Mouse (Mus musculus) forebrain, embryonic 15.5 days (tissue): ENCODE data around the gene Ltbp4. TPM values are rescaled to one million over a fixed set of nuclear protein-coding genes. Genes with fewer than 3 reads are reported as not detected.

Experiments used
- ATAC-seq: fragments of 200-750 bp; cut with Nextera tagmentation; replicated peaks from 2 replicates; pipeline ENCODE4 v1.8.0; 2017; ENCODE audit warnings: mild to moderate bottlenecking, moderate TSS enrichment, moderate library complexity
- H3K27ac ChIP-seq: fragments of 300-500 bp; sonication (generic); replicated peaks from 2 replicates; pipeline ENCODE4 v1.5.1; 2015; ENCODE audit warnings: mild to moderate bottlenecking, inconsistent platforms
- H3K27me3 ChIP-seq: fragments of 300-500 bp; sonication (generic); 2 replicates; pipeline ENCODE4 v1.6.1; 2015; ENCODE audit warnings: inconsistent platforms
- H3K36me3 ChIP-seq: fragments of 300-500 bp; sonication (generic); 2 replicates; pipeline ENCODE4 v1.6.1; 2015; ENCODE audit warnings: mild to moderate bottlenecking, inconsistent platforms
- H3K4me1 ChIP-seq: fragments of 300-500 bp; sonication (generic); 2 replicates; pipeline ENCODE4 v1.6.1; 2015; ENCODE audit warnings: inconsistent platforms
- H3K4me2 ChIP-seq: fragments of 300-500 bp; sonication (generic); replicated peaks from 2 replicates; pipeline ENCODE4 v1.6.1; 2015; ENCODE audit warnings: mild to moderate bottlenecking, inconsistent platforms
- H3K4me3 ChIP-seq: fragments of 300-500 bp; sonication (generic); 2 replicates; pipeline ENCODE4 v1.5.1; 2015; ENCODE audit warnings: mild to moderate bottlenecking, inconsistent platforms
- H3K9ac ChIP-seq: fragments of 300-500 bp; sonication (generic); replicated peaks from 2 replicates; pipeline ENCODE4 v1.6.1; 2015; ENCODE audit warnings: mild to moderate bottlenecking, inconsistent platforms
- H3K9me3 ChIP-seq: fragments of 300-500 bp; sonication (generic); 2 replicates; pipeline ENCODE4 v1.6.1; 2016; ENCODE audit warnings: inconsistent platforms
- WGBS: fragments of 180-500 bp; shearing (Covaris S2); methylation state at CpG from one replicate; pipeline ENCODE4 v1.1.7; 2015; ENCODE audit warnings: mixed read lengths; 5-methylcytosine and 5-hydroxymethylcytosine counted together
- polyA plus RNA-seq: library from polyadenylated mRNA; unstranded; fragments of >200 nt; fragmentation: Nextera tagmentation; extraction: Ambion mirVana; gene quantifications from 2 replicates; pipeline ENCODE4 v1.2.1, GENCODE M21; 2015

Ltbp4 gene
- polyA plus RNA-seq, 1 experiment from 2014 or later = 15.0 TPM

DNA sequence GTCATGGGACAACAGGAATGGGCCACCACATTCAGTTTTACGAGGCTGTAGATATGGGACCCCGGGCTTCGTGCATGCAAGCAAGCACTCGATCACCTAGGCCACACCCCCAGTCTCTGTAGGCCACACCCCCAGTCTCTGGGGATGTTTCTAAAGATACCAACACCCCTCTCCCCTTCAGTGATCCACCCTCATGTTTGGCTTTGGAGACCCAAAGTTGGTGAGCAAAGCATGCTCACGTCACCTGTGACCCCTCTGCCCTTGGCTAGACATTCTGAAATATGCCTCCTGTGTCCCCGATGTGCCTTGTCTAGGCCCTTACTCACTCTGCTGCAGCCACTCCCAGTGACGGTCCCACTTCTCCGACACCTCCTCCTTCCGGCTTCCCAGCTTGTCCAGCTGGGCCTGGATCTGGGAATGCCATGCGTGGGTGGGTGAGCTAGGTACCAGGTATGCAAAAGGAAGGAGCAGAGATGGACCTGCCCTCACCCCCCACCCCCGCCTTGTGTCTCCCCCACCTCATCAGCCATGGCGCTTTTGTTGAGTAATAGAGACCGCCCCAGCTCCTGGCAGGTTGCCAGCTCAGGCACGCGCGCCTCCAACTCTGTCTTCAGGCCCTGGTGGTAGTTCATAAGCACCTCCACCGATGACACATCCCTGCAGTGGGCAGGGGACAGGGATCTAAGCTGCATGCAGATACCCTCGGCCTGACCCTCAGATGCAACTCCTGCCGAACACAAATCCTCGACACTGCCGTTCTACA is 28.8 kb upstream of the Ltbp4 start:
- Histone ChIP-seq H3K27ac (no peak overlapping the region), H3K4me1 (peaks cover 12% of the 10 kb centered on the region), H3K9ac (no peak overlapping the region), H3K9me3 (peaks cover 5% of the 10 kb centered on the region; the same call in 1 of the 2 replicates), H3K27me3 (peaks cover 87% of the 10 kb centered on the region), H3K36me3 (peaks cover 7% of the 10 kb centered on the region; the same call in 1 of the 2 replicates), H3K4me2 (no peak overlapping the region), H3K4me3 (no peak overlapping the region)
- ATAC-seq = no peak
- WGBS = 36% methylated on average over 21 of the region's 21 CpGs

- ATAC-seq = no peak
- H3K27me3 ChIP-seq = peaks cover 68% of the 10 kb centered on the region
- H3K9me3 ChIP-seq = no peaks in the 10 kb centered on the region
- H3K4me3 ChIP-seq = no peak overlapping the region
- H3K4me1 ChIP-seq = peaks cover 16% of the 10 kb centered on the region
- H3K27ac ChIP-seq = no peak overlapping the region
- no peak overlapping the region for H3K9ac ChIP-seq
- no peak overlapping the region for H3K4me2 ChIP-seq
- 3% methylated on average over 29 of the region's 29 CpGs for WGBS
- no peaks in the 10 kb centered on the region; the same call in 1 of the 2 replicates for H3K36me3 ChIP-seq
Measured at GRCm38 (mm10) chr7:27364379-27364778, 26.9 kb upstream of the Ltbp4 start.

DNA sequence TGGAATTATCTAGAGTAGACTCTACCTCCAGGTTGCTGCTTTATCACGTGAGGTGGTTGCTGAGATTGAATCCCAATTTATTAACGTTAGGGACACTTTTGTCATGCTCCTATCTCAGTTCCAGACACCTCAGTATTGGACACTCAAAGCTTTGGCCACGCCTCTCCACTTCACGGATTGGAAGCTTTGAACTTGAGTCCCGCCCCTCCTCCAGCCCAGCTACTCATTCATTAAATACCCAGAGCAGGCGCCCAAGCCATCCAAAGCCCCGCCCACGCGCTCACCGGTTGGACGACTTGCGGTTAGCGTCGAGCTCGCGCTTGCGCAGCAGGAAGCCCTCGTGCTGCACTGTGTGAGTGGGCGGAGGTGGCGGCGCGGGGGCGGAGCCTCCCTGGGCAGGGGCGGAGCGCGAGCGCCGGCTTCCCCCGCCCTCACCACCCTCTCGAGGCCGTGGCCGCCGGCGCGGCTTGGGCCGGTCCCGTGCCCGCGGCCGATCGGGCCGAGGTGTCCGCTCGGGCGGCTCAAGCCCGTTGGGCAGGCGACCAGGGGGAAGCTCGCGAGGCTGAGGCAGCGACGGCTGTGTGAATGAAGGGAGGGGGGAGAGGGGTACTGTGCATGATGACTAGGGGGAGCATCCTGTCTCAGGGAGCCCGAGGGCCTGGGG is 23.9 kb upstream of the Ltbp4 start:
- Histone ChIP-seq H3K27ac (no peak overlapping the region), H3K4me3 (peak overlapping the region; percentile 51), H3K9ac (peak overlapping the region; percentile 53), H3K27me3 (peaks cover 61% of the 10 kb centered on the region), H3K4me2 (peak overlapping the region; percentile 55), H3K9me3 (no peaks in the 10 kb centered on the region), H3K36me3 (no peaks in the 10 kb centered on the region), H3K4me1 (peaks cover 16% of the 10 kb centered on the region)
- under 1% methylated on average over 48 of the region's 52 CpGs for WGBS
- peak; percentile 95 for ATAC-seq

- peaks cover 19% of the 10 kb centered on the region for H3K4me1 ChIP-seq
- 54% methylated on average over 6 of the region's 6 CpGs for WGBS
- peak overlapping the region; percentile 55 for H3K4me2 ChIP-seq
- no peaks in the 10 kb centered on the region for H3K9me3 ChIP-seq
- no peak overlapping the region for H3K9ac ChIP-seq
- ATAC-seq = no peak
- H3K4me3 ChIP-seq = no peak overlapping the region
- no peaks in the 10 kb centered on the region for H3K36me3 ChIP-seq
- peaks cover 57% of the 10 kb centered on the region for H3K27me3 ChIP-seq
- no peak overlapping the region for H3K27ac ChIP-seq
Measured at GRCm38 (mm10) chr7:27360749-27361148, 23.3 kb upstream of the Ltbp4 start.

DNA sequence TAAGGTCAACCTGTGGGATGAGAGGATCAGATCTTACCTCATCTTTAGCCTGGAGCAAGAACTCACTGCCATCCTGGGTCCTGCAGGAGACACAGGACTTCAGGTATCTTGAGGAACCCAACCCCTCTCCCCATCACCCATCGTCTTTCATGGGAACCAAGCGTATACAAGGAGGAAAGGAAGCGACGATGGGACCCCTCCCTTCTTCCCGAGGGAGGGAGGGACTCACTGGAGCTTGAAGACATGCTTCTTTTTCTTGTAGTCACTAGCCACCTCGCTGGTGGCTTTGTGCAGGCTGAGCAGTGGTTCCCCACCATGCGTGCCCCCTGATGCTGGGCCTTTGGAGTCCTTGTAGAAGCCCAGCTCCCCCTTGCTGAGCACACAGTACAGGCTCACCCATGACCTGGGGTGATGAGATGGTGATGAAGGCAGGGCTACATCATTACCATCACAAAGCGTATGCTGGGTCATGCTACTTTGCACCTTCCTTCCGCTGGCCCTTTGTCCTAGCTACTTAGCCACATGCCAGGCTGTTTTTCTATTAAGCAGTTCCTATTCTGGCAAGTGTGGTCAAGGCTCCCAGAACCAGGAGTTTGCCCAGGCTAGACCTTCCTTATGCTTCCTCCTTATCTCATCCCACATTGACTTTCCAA is 22.3 kb upstream of the Ltbp4 start:
- ATAC-seq = no peak
- Histone ChIP-seq H3K27ac (no peak overlapping the region), H3K4me1 (peaks cover 22% of the 10 kb centered on the region), H3K4me3 (no peak overlapping the region), H3K27me3 (peaks cover 47% of the 10 kb centered on the region), H3K36me3 (no peaks in the 10 kb centered on the region), H3K9ac (no peak overlapping the region), H3K4me2 (no peak overlapping the region), H3K9me3 (no peaks in the 10 kb centered on the region)
- WGBS = 91% methylated on average over 9 of the region's 9 CpGs

- WGBS = 66% methylated on average over 2 of the region's 2 CpGs
- Histone ChIP-seq H3K4me3 (no peak overlapping the region), H3K27me3 (peaks cover 41% of the 10 kb centered on the region)
Measured at GRCm38 (mm10) chr7:27359162-27359561, 21.7 kb upstream of the Ltbp4 start.

DNA sequence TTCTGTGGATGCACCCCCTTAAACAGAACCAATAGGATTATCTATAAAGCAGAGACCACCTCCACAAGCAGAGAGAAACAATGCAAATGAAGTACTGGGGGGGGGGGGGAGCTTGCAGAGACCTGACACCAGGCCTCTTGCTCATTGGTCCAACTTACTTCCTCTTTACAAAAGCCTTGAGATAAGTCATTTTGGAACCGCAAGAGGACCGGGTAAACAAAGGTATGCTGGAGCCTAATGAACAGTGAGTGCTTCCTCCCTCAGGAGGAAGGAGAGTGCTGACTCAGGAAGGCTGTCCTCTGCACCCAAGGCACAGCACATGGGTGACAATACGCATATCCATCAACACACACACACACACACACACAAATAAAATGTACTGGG is 20.1 kb upstream of the Ltbp4 start:
- H3K36me3 ChIP-seq = peaks cover 5% of the 10 kb centered on the region
- 24% methylated on average over 3 of the region's 3 CpGs for WGBS
- ATAC-seq = no peak
- H3K4me1 ChIP-seq = peaks cover 35% of the 10 kb centered on the region
- no peaks in the 10 kb centered on the region for H3K9me3 ChIP-seq
- H3K4me3 ChIP-seq = no peak overlapping the region
- no peak overlapping the region for H3K9ac ChIP-seq
- H3K4me2 ChIP-seq = no peak overlapping the region
- H3K27me3 ChIP-seq = peaks cover 29% of the 10 kb centered on the region
- H3K27ac ChIP-seq = no peak overlapping the region

More at GRCm38 (mm10) chr7:27359162-27359561, 21.7 kb upstream of the Ltbp4 start:
- Histone ChIP-seq H3K4me2 (no peak overlapping the region), H3K9me3 (no peaks in the 10 kb centered on the region), H3K9ac (no peak overlapping the region), H3K27ac (no peak overlapping the region), H3K4me1 (peaks cover 26% of the 10 kb centered on the region), H3K36me3 (no peaks in the 10 kb centered on the region)
- ATAC-seq = no peak

GRCm38 (mm10) chr7:27356861-27357594 is 19.5 kb upstream of the Ltbp4 start, which contains the start of gene Gm20479:
Gene Gm20479 (minus strand): TSS chr7:27357419.
- H3K9ac ChIP-seq = peak within 1 kb of the TSS; percentile 15

GRCm38 (mm10) chr7:27356248-27356647 is 18.8 kb upstream of the Ltbp4 start:
- Histone ChIP-seq H3K27me3 (peaks cover 24% of the 10 kb centered on the region), H3K9me3 (no peaks in the 10 kb centered on the region), H3K4me2 (peak overlapping the region; percentile 52), H3K36me3 (peaks cover 15% of the 10 kb centered on the region), H3K4me3 (peak overlapping the region; percentile 82), H3K27ac (0 out of 2 replicates have a peak overlapping the region, but pooled peaks have one; percentile 85), H3K9ac (peak overlapping the region; percentile 15), H3K4me1 (peaks cover 35% of the 10 kb centered on the region)
- 1% methylated on average over 16 of the region's 16 CpGs for WGBS
- ATAC-seq = peak; percentile 43

More at GRCm38 (mm10) chr7:27356861-27357594, 19.5 kb upstream of the Ltbp4 start, which contains the start of gene Gm20479:
- 5% methylated on average over 27 of the region's 27 CpGs for WGBS
- H3K27me3 ChIP-seq = peaks cover 25% of the 10 kb centered on the region
- no peak for ATAC-seq
- peaks cover 39% of the 10 kb centered on the region for H3K4me1 ChIP-seq
- H3K27ac ChIP-seq = 0 out of 2 replicates have a peak within 1 kb of the TSS, but pooled peaks have one; percentile 85
- H3K9me3 ChIP-seq = no peaks in the 10 kb centered on the region
- peak within 1 kb of the TSS; percentile 52 for H3K4me2 ChIP-seq
- H3K36me3 ChIP-seq = peaks cover 10% of the 10 kb centered on the region
- H3K4me3 ChIP-seq = peak within 1 kb of the TSS; percentile 82

DNA sequence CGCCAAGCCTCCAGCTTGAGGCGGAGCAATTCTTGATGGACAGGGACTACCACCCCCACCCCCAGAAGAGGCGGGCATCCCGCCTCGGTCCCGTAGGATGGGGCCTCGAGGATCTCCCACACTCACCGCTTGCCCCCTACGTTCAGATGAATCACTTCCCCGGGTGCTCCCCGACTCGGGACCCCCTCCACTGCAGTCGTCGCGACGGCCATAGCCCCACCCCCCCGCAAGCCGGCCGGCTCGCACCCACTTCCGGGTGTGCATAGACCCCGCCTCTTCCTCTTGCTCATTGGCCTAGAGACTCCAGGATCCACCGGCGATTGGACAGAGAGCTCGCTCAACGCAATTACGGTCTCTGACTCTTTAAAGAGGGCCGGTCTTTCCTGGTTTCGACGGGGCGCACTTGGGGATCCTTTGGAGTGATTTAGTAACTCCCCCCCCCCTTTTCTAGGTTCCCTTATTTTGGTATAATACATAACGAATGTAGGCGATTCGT is 18.3 kb upstream of the Ltbp4 start, which contains the start of gene Shkbp1:
TSS of gene Shkbp1 (minus strand) at position 275 of the 496 bp plus-strand sequence.
- Histone ChIP-seq H3K36me3 (peaks cover 17% of the 10 kb centered on the region), H3K27me3 (peaks cover 24% of the 10 kb centered on the region)

GRCm38 (mm10) chr7:27355261-27355660 is 17.8 kb upstream of the Ltbp4 start:
- Histone ChIP-seq H3K4me3 (peak overlapping the region; percentile 82), H3K4me1 (peaks cover 31% of the 10 kb centered on the region), H3K9ac (peak overlapping the region; percentile 65), H3K27ac (peak overlapping the region; percentile 85), H3K9me3 (no peaks in the 10 kb centered on the region), H3K36me3 (peaks cover 22% of the 10 kb centered on the region), H3K4me2 (peak overlapping the region; percentile 52), H3K27me3 (peaks cover 24% of the 10 kb centered on the region)
- whole genome bisulfite sequencing = 5% methylated on average over 14 of the region's 14 CpGs
- ATAC-seq = peak; percentile 1

More for the DNA sequence above, 18.3 kb upstream of the Ltbp4 start, which contains the start of gene Shkbp1:
- Histone ChIP-seq H3K9ac (peak within 1 kb of the TSS; percentile 65), H3K9me3 (no peaks in the 10 kb centered on the region), H3K4me1 (peaks cover 31% of the 10 kb centered on the region), H3K27ac (peak within 1 kb of the TSS; percentile 85), H3K4me2 (peak within 1 kb of the TSS; percentile 52), H3K4me3 (peak within 1 kb of the TSS; percentile 82)
- peak; percentile 94 for ATAC-seq
- WGBS = under 1% methylated on average over 34 of the region's 34 CpGs
